Mouse (Mus musculus) midbrain, embryonic 12.5 days (tissue): ENCODE data around the gene Tuba4a. TPM values are rescaled to one million over a fixed set of nuclear protein-coding genes. Genes with fewer than 3 reads are reported as not detected.

Source experiments
- ATAC-seq: fragments of 200-750 bp; cut with Nextera tagmentation; 2 replicates; pipeline ENCODE4 v1.8.0; 2017; ENCODE audit warnings: low read depth, moderate TSS enrichment, moderate library complexity; ENCODE audit not compliant: low FRiP score
- H3K27ac ChIP-seq: fragments of 300-500 bp; sonication (generic); replicated peaks from 2 replicates; pipeline ENCODE4 v1.5.1; 2016; ENCODE audit warnings: mild to moderate bottlenecking
- H3K27me3 ChIP-seq: fragments of 300-500 bp; sonication (generic); 2 replicates; pipeline ENCODE4 v1.6.1; 2016; ENCODE audit warnings: mild to moderate bottlenecking
- H3K36me3 ChIP-seq: fragments of 300-500 bp; sonication (generic); 2 replicates; pipeline ENCODE4 v1.6.1; 2016
- H3K4me1 ChIP-seq: fragments of 300-500 bp; sonication (generic); 2 replicates; pipeline ENCODE4 v1.6.1; 2016
- H3K4me2 ChIP-seq: fragments of 300-500 bp; sonication (generic); replicated peaks from 2 replicates; pipeline ENCODE4 v1.6.1; 2016; ENCODE audit warnings: mild to moderate bottlenecking, moderate library complexity
- H3K4me3 ChIP-seq: fragments of 300-500 bp; sonication (generic); 2 replicates; pipeline ENCODE4 v1.5.1; 2016; ENCODE audit warnings: mild to moderate bottlenecking
- H3K9ac ChIP-seq: fragments of 300-500 bp; sonication (generic); replicated peaks from 2 replicates; pipeline ENCODE4 v1.6.1; 2016; ENCODE audit warnings: mild to moderate bottlenecking, moderate library complexity
- H3K9me3 ChIP-seq: fragments of 300-500 bp; sonication (generic); 2 replicates; pipeline ENCODE4 v1.6.1; 2016; ENCODE audit warnings: mild to moderate bottlenecking
- WGBS: fragments of 180-500 bp; shearing (Covaris S2); methylation state at CpG from one replicate; pipeline ENCODE4 v1.1.7; 2016; 5-methylcytosine and 5-hydroxymethylcytosine counted together
- polyA plus RNA-seq: library from polyadenylated mRNA; unstranded; fragments of >200 nt; fragmentation: Nextera tagmentation; extraction: Ambion mirVana; gene quantifications from 2 replicates; pipeline ENCODE4 v1.2.1, GENCODE M21; 2016

Gene Tuba4a
- polyA plus RNA-seq, 1 experiment from 2014 or later, result 5.9 TPM

GRCm38 (mm10) chr1:75231224-75231623 is 11.6 kb upstream of the Tuba4a start:
- Histone ChIP-seq H3K36me3 (no peaks in the 10 kb centered on the region), H3K9ac (no peak overlapping the region), H3K4me3 (no peak overlapping the region), H3K27me3 (peaks cover 30% of the 10 kb centered on the region), H3K9me3 (no peaks in the 10 kb centered on the region), H3K4me1 (peaks cover 10% of the 10 kb centered on the region; the same call in 1 of the 2 replicates), H3K27ac (no peak overlapping the region), H3K4me2 (no peak overlapping the region)
- no peak for ATAC-seq
- WGBS, result 80% methylated on average over 4 of the region's 4 CpGs

- Histone ChIP-seq H3K9me3 (no peaks in the 10 kb centered on the region), H3K27ac (no peak overlapping the region), H3K4me2 (no peak overlapping the region), H3K4me1 (0 out of 2 replicates have a peak, but pooled peaks cover 4% of the 10 kb centered on the region), H3K4me3 (no peak overlapping the region), H3K27me3 (peaks cover 35% of the 10 kb centered on the region), H3K36me3 (no peaks in the 10 kb centered on the region), H3K9ac (no peak overlapping the region)
- 77% methylated on average over 7 of the region's 7 CpGs for WGBS
- ATAC-seq, result no peak
These were observed 10.8 kb upstream of the Tuba4a start for GRCm38 (mm10) chr1:75230335-75230994.

DNA sequence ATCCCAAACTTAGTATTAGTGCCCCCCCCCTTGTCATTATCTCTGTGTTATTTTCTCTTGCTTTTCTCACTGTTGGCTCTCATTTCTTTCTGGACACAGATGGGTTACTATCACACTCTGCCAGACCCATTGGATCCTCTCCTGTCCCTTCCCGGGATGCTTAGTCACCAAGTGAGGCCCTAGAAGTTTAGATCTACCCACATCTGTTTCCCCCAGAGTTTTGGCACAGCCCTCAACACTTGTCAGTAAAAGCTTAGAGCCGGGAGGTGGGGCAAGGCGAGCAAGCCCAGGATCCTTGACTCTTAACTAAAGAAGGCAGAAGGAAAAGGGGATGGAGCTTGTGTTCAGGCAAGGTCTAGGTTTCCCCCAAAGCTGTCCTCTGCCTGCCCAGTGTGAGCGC is 9.5 kb upstream of the Tuba4a start:
- no peaks in the 10 kb centered on the region for H3K36me3 ChIP-seq
- no peaks in the 10 kb centered on the region for H3K4me1 ChIP-seq
- H3K4me3 ChIP-seq, result no peak overlapping the region
- no peak for ATAC-seq
- no peak overlapping the region for H3K4me2 ChIP-seq
- WGBS, result 73% methylated on average over 4 of the region's 4 CpGs
- H3K9ac ChIP-seq, result no peak overlapping the region
- no peak overlapping the region for H3K27ac ChIP-seq
- no peaks in the 10 kb centered on the region for H3K9me3 ChIP-seq
- H3K27me3 ChIP-seq, result peaks cover 28% of the 10 kb centered on the region

GRCm38 (mm10) chr1:75227653-75228052 is 8.0 kb upstream of the Tuba4a start:
- Histone ChIP-seq H3K27ac (no peak overlapping the region), H3K27me3 (peaks cover 37% of the 10 kb centered on the region), H3K9ac (no peak overlapping the region), H3K36me3 (no peaks in the 10 kb centered on the region), H3K4me2 (no peak overlapping the region), H3K9me3 (no peaks in the 10 kb centered on the region), H3K4me1 (no peaks in the 10 kb centered on the region), H3K4me3 (no peak overlapping the region)
- no peak for ATAC-seq
- 83% methylated on average over 1 of the region's 1 CpGs for WGBS

DNA sequence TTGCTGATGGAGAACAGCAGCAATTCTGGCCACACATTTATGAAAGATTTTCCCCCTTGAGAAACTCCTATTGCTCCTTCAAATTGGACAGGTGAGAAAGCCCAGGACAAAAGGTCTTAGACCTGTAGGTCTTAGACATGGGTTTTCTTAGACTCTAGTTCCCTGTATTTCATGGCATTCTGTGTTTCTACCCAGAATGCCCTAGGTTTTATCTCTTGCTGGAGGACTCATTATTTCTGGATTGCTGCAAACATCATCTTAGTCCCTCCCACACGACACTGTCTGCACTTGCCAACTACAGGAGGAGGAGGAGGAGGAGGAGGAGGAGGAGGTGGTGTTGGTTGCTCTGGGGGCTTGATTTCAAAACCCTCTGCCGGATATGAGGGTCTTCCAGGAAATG is 6.5 kb upstream of the Tuba4a start:
- no peak overlapping the region for H3K4me2 ChIP-seq
- peaks cover 47% of the 10 kb centered on the region for H3K27me3 ChIP-seq
- no peak overlapping the region for H3K27ac ChIP-seq
- no peaks in the 10 kb centered on the region for H3K4me1 ChIP-seq
- WGBS, result 78% methylated on average over 2 of the region's 2 CpGs
- no peak overlapping the region for H3K4me3 ChIP-seq
- no peak for ATAC-seq
- H3K9ac ChIP-seq, result no peak overlapping the region
- H3K9me3 ChIP-seq, result no peaks in the 10 kb centered on the region
- no peaks in the 10 kb centered on the region for H3K36me3 ChIP-seq

- H3K27me3 ChIP-seq, result peaks cover 53% of the 10 kb centered on the region
- H3K36me3 ChIP-seq, result no peaks in the 10 kb centered on the region
- H3K4me2 ChIP-seq, result no peak overlapping the region
- no peak overlapping the region for H3K27ac ChIP-seq
- H3K9me3 ChIP-seq, result no peaks in the 10 kb centered on the region
- no peak for ATAC-seq
- no peaks in the 10 kb centered on the region for H3K4me1 ChIP-seq
- no peak overlapping the region for H3K4me3 ChIP-seq
- no peak overlapping the region for H3K9ac ChIP-seq
- 70% methylated on average over 3 of the region's 3 CpGs for WGBS
These were observed 5.8 kb upstream of the Tuba4a start for GRCm38 (mm10) chr1:75225473-75225872.

GRCm38 (mm10) chr1:75223532-75223931 is 3.9 kb upstream of the Tuba4a start:
- H3K4me2 ChIP-seq, result no peak overlapping the region
- no peak overlapping the region for H3K4me3 ChIP-seq
- H3K4me1 ChIP-seq, result peaks cover 13% of the 10 kb centered on the region
- no peaks in the 10 kb centered on the region for H3K9me3 ChIP-seq
- no peak for ATAC-seq
- H3K36me3 ChIP-seq, result no peaks in the 10 kb centered on the region
- no peak overlapping the region for H3K27ac ChIP-seq
- WGBS, result 76% methylated on average over 6 of the region's 6 CpGs
- peaks cover 67% of the 10 kb centered on the region for H3K27me3 ChIP-seq
- H3K9ac ChIP-seq, result no peak overlapping the region

DNA sequence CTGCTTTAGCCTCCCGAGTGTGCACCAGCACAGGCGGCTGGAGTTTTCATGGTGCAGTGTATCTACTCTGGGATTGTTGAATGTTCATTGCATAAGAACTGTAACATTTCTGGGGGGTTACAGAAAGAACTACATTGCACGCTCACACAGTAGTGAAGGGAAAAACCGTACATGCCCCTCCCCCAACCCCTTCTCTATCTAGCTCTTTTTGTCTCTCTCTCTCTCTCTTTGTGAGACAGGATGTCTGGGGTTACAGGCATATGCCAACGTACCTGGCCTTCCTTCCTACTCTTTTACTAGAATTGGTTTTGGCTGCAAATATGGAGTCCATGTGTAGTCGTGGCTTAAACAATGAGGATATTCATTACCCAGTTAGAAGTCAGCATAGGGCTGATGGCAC is 3.3 kb upstream of the Tuba4a start:
- peaks cover 19% of the 10 kb centered on the region for H3K4me1 ChIP-seq
- no peak for ATAC-seq
- peaks cover 73% of the 10 kb centered on the region for H3K27me3 ChIP-seq
- H3K4me2 ChIP-seq, result no peak overlapping the region
- no peaks in the 10 kb centered on the region for H3K36me3 ChIP-seq
- no peak overlapping the region for H3K27ac ChIP-seq
- 90% methylated on average over 6 of the region's 6 CpGs for WGBS
- no peak overlapping the region for H3K9ac ChIP-seq
- no peak overlapping the region for H3K4me3 ChIP-seq
- no peaks in the 10 kb centered on the region for H3K9me3 ChIP-seq

DNA sequence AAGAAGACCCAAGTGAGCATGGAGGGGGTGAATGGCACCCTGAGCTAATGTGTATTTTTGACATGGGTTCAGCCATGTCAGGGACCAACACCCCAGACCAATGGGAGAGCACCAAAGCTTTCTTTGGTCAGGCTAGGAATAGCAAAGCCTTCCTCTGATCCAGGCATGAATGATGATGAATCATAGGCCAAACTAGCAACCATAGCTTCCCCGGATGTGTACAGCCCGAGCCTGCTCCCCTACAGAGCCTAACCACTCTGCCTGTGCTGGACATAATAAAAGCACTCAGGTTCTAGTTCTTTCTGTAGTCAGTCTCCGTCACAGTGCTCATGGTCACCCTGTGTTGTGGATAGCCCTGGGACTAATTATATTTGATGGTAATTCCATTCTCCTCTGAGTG is 1.9 kb upstream of the Tuba4a start:
- H3K9ac ChIP-seq, result no peak overlapping the region
- WGBS, result 78% methylated on average over 3 of the region's 3 CpGs
- no peak overlapping the region for H3K27ac ChIP-seq
- no peak overlapping the region for H3K4me2 ChIP-seq
- H3K27me3 ChIP-seq, result peaks cover 79% of the 10 kb centered on the region
- no peak for ATAC-seq
- H3K4me3 ChIP-seq, result no peak overlapping the region
- H3K36me3 ChIP-seq, result no peaks in the 10 kb centered on the region
- H3K9me3 ChIP-seq, result no peaks in the 10 kb centered on the region
- H3K4me1 ChIP-seq, result peaks cover 20% of the 10 kb centered on the region

- peak overlapping the region; percentile 60 for H3K9ac ChIP-seq
- H3K27ac ChIP-seq, result no peak overlapping the region
- peaks cover 20% of the 10 kb centered on the region for H3K4me1 ChIP-seq
- peak overlapping the region; percentile 52 for H3K4me3 ChIP-seq
- H3K9me3 ChIP-seq, result no peaks in the 10 kb centered on the region
- peaks cover 19% of the 10 kb centered on the region for H3K36me3 ChIP-seq
- ATAC-seq, result peak; percentile 87
- peak overlapping the region; percentile 86 for H3K4me2 ChIP-seq
- peaks cover 81% of the 10 kb centered on the region for H3K27me3 ChIP-seq
- WGBS, result under 1% methylated on average over 24 of the region's 24 CpGs
These were observed 587 bp downstream of the Tuba4a start for GRCm38 (mm10) chr1:75219078-75219477.

- H3K9me3 ChIP-seq, result no peaks in the 10 kb centered on the region
- H3K27me3 ChIP-seq, result peaks cover 77% of the 10 kb centered on the region
- WGBS, result 3% methylated on average over 38 of the region's 38 CpGs
- H3K36me3 ChIP-seq, result peaks cover 26% of the 10 kb centered on the region
- peak overlapping the region; percentile 50; the same call in 1 of the 2 replicates for H3K9ac ChIP-seq
- ATAC-seq, result peak; percentile 68; the same call in 1 of the 2 replicates
- no peak overlapping the region for H3K27ac ChIP-seq
- peak overlapping the region; percentile 52 for H3K4me3 ChIP-seq
- H3K4me2 ChIP-seq, result peak overlapping the region; percentile 86
- H3K4me1 ChIP-seq, result peaks cover 20% of the 10 kb centered on the region
These were observed 1.3 kb downstream of the Tuba4a start for GRCm38 (mm10) chr1:75218227-75219001.

DNA sequence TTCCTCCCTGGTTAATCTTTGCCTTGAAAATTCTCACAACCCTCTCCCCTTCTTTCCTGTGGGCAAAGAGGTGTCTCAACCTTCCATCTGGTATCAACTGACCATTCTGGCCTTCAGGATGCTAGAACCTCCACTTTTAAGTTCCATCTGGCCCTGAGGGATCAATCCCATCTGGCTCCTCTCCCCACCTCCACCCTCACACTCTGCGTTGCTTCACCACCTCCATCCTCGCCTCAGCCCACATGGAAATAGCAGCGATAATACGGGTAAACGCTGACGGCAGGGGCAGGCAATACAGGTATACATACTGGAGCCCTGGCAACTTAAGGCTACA is 1.8 kb downstream of the Tuba4a start:
- peak overlapping the region; percentile 52; the same call in 1 of the 2 replicates for H3K4me3 ChIP-seq
- H3K9ac ChIP-seq, result no peak overlapping the region
- H3K4me1 ChIP-seq, result peaks cover 22% of the 10 kb centered on the region
- no peak overlapping the region for H3K27ac ChIP-seq
- 6% methylated on average over 6 of the region's 6 CpGs for WGBS
- H3K9me3 ChIP-seq, result no peaks in the 10 kb centered on the region
- H3K27me3 ChIP-seq, result peaks cover 73% of the 10 kb centered on the region
- H3K36me3 ChIP-seq, result peaks cover 31% of the 10 kb centered on the region
- H3K4me2 ChIP-seq, result no peak overlapping the region
- ATAC-seq, result no peak
